Mouse (Mus musculus): ENCODE data around the gene Olfr1243. TPM values are rescaled to one million over a fixed set of nuclear protein-coding genes. Genes with fewer than 3 reads are reported as not detected.
"Not testable (repeated sequence)": the region's sequence is repeated elsewhere in the genome, so short reads cannot be mapped to it uniquely, and the experiment has no call there.

Gene Olfr1243
- not detected in 2 replicates for polyA plus RNA-seq (2015; fragmentation: Nextera tagmentation; extraction: Ambion mirVana)

GRCm38 (mm10) chr2:89531387-89531786, at the start of gene Olfr1243:
Gene Olfr1243 (minus strand): TSS chr2:89531487.
- no peak within 1 kb of the TSS for H3K4me3 ChIP-seq
- ATAC-seq (ENCODE audit: low FRiP score), result no peak
- no peak within 1 kb of the TSS for H3K4me2 ChIP-seq
- 100% methylated on average over 1 of the region's 1 CpGs for WGBS
- no peak within 1 kb of the TSS for H3K9ac ChIP-seq
- H3K36me3 ChIP-seq, result no peaks in the 10 kb centered on the region
- H3K27ac ChIP-seq, result no peak within 1 kb of the TSS
- no peaks in the 10 kb centered on the region for H3K9me3 ChIP-seq
- H3K4me1 ChIP-seq (replicated peaks), result no peaks in the 10 kb centered on the region
- no peaks in the 10 kb centered on the region for H3K27me3 ChIP-seq

GRCm38 (mm10) chr2:89578347-89578746, 47.1 kb upstream of the Olfr1243 start, which contains the start of gene Olfr1245:
Gene Olfr1245 (minus strand): TSS chr2:89578447.
- H3K27me3 ChIP-seq, result no peaks in the 10 kb centered on the region
- ATAC-seq (ENCODE audit: low FRiP score), result no peak
- no peaks in the 10 kb centered on the region for H3K36me3 ChIP-seq
- no peak within 1 kb of the TSS for H3K4me3 ChIP-seq
- no peaks in the 10 kb centered on the region for H3K4me1 ChIP-seq (replicated peaks)
- no peak within 1 kb of the TSS for H3K4me2 ChIP-seq
- no peaks in the 10 kb centered on the region for H3K9me3 ChIP-seq
- no peak within 1 kb of the TSS for H3K27ac ChIP-seq
- WGBS, result 92% methylated on average over 1 of the region's 1 CpGs
- no peak within 1 kb of the TSS for H3K9ac ChIP-seq

GRCm38 (mm10) chr2:89562706-89563105, 31.4 kb upstream of the Olfr1243 start:
- not testable (repeated sequence) for H3K4me3 ChIP-seq; H3K9ac ChIP-seq; H3K27me3 ChIP-seq; H3K27ac ChIP-seq; H3K4me2 ChIP-seq; H3K36me3 ChIP-seq; ATAC-seq (ENCODE audit: low FRiP score); H3K9me3 ChIP-seq; H3K4me1 ChIP-seq (replicated peaks)
- 64% methylated on average over 2 of the region's 2 CpGs for whole genome bisulfite sequencing

GRCm38 (mm10) chr2:89544516-89544915, 13.2 kb upstream of the Olfr1243 start:
- H3K4me2 ChIP-seq, result no peak overlapping the region
- no peak for ATAC-seq (ENCODE audit: low FRiP score)
- no peak overlapping the region for H3K27ac ChIP-seq
- no peaks in the 10 kb centered on the region for H3K27me3 ChIP-seq
- H3K4me1 ChIP-seq (replicated peaks), result no peaks in the 10 kb centered on the region
- no peak overlapping the region for H3K4me3 ChIP-seq
- H3K9ac ChIP-seq, result no peak overlapping the region
- H3K9me3 ChIP-seq, result no peaks in the 10 kb centered on the region
- no peaks in the 10 kb centered on the region for H3K36me3 ChIP-seq
- 59% methylated on average over 2 of the region's 2 CpGs for WGBS

GRCm38 (mm10) chr2:89539923-89540322, 8.6 kb upstream of the Olfr1243 start:
- Histone ChIP-seq H3K27ac (no peak overlapping the region), H3K9me3 (no peaks in the 10 kb centered on the region), H3K4me3 (no peak overlapping the region), H3K27me3 (no peaks in the 10 kb centered on the region), H3K4me1 (replicated peaks) (no peaks in the 10 kb centered on the region), H3K36me3 (no peaks in the 10 kb centered on the region), H3K4me2 (no peak overlapping the region), H3K9ac (no peak overlapping the region)
- 79% methylated on average over 1 of the region's 1 CpGs for WGBS
- ATAC-seq (ENCODE audit: low FRiP score), result no peak

GRCm38 (mm10) chr2:89498235-89498634, 33.1 kb downstream of the Olfr1243 start, which contains the start of gene Olfr1242:
Gene Olfr1242 (minus strand): TSS chr2:89498335.
- Histone ChIP-seq H3K4me3 (no peak within 1 kb of the TSS), H3K27ac (no peak within 1 kb of the TSS), H3K9ac (no peak within 1 kb of the TSS), H3K27me3 (no peaks in the 10 kb centered on the region), H3K4me2 (no peak within 1 kb of the TSS), H3K4me1 (replicated peaks) (no peaks in the 10 kb centered on the region), H3K9me3 (no peaks in the 10 kb centered on the region), H3K36me3 (no peaks in the 10 kb centered on the region)
- no peak for ATAC-seq (ENCODE audit: low FRiP score)
- WGBS, result 89% methylated on average over 1 of the region's 1 CpGs

- no peaks in the 10 kb centered on the region for H3K36me3 ChIP-seq
- no peaks in the 10 kb centered on the region for H3K4me1 ChIP-seq (replicated peaks)
- no peaks in the 10 kb centered on the region for H3K27me3 ChIP-seq
- H3K4me2 ChIP-seq, result no peak within 1 kb of the TSS
- no peak for ATAC-seq (ENCODE audit: low FRiP score)
- no peaks in the 10 kb centered on the region for H3K9me3 ChIP-seq
- H3K27ac ChIP-seq, result no peak within 1 kb of the TSS
- H3K9ac ChIP-seq, result no peak within 1 kb of the TSS
- H3K4me3 ChIP-seq, result no peak within 1 kb of the TSS
Measured at GRCm38 (mm10) chr2:89487026-89487425, 44.3 kb downstream of the Olfr1243 start, which contains the start of gene Olfr1241. Gene Olfr1241 (minus strand): TSS chr2:89487126.

Other genes starting within 250 kb of the Olfr1243 start
- not detected in 2 replicates for gene Olfr1229, start 243.5 kb downstream of the Olfr1243 start, polyA plus RNA-seq (2015; fragmentation: Nextera tagmentation; extraction: Ambion mirVana)
- gene Olfr1230, start 234.2 kb downstream of the Olfr1243 start, polyA plus RNA-seq (2015; fragmentation: Nextera tagmentation; extraction: Ambion mirVana), result not detected in 2 replicates
- gene Olfr1231, start 224.4 kb downstream of the Olfr1243 start, polyA plus RNA-seq (2015; fragmentation: Nextera tagmentation; extraction: Ambion mirVana), result not detected in 2 replicates
- not detected in 2 replicates for gene Olfr1232, start 201.8 kb downstream of the Olfr1243 start, polyA plus RNA-seq (2015; fragmentation: Nextera tagmentation; extraction: Ambion mirVana)
- not detected in 2 replicates for gene Olfr1233, start 189.1 kb downstream of the Olfr1243 start, polyA plus RNA-seq (2015; fragmentation: Nextera tagmentation; extraction: Ambion mirVana)
- gene Olfr1234, start 166.6 kb downstream of the Olfr1243 start, polyA plus RNA-seq (2015; fragmentation: Nextera tagmentation; extraction: Ambion mirVana), result not detected in 2 replicates
- gene Olfr1238, start 121.8 kb downstream of the Olfr1243 start, polyA plus RNA-seq (2015; fragmentation: Nextera tagmentation; extraction: Ambion mirVana), result not detected in 2 replicates
- not detected in 2 replicates for gene Olfr1239, start 111.1 kb downstream of the Olfr1243 start, polyA plus RNA-seq (2015; fragmentation: Nextera tagmentation; extraction: Ambion mirVana)
- not detected in 2 replicates for gene Olfr1240, start 88.5 kb downstream of the Olfr1243 start, polyA plus RNA-seq (2015; fragmentation: Nextera tagmentation; extraction: Ambion mirVana)
- not detected in 2 replicates for gene Olfr1241, start 44.4 kb downstream of the Olfr1243 start, polyA plus RNA-seq (2015; fragmentation: Nextera tagmentation; extraction: Ambion mirVana)
- not detected in 2 replicates for gene Olfr1242, start 33.2 kb downstream of the Olfr1243 start, polyA plus RNA-seq (2015; fragmentation: Nextera tagmentation; extraction: Ambion mirVana)
- gene Olfr1245, start 47.0 kb upstream of the Olfr1243 start, polyA plus RNA-seq (2015; fragmentation: Nextera tagmentation; extraction: Ambion mirVana), result not detected in 2 replicates
- not detected in 2 replicates for gene Olfr1246, start 61.7 kb upstream of the Olfr1243 start, polyA plus RNA-seq (2015; fragmentation: Nextera tagmentation; extraction: Ambion mirVana)
- not detected in 2 replicates for gene Olfr1247, start 82.6 kb upstream of the Olfr1243 start, polyA plus RNA-seq (2015; fragmentation: Nextera tagmentation; extraction: Ambion mirVana)
- gene Olfr1248, start 86.8 kb upstream of the Olfr1243 start, polyA plus RNA-seq (2015; fragmentation: Nextera tagmentation; extraction: Ambion mirVana), result not detected in 2 replicates
- not detected in 2 replicates for gene Olfr1249, start 103.5 kb upstream of the Olfr1243 start, polyA plus RNA-seq (2015; fragmentation: Nextera tagmentation; extraction: Ambion mirVana)
- not detected in 2 replicates for gene Olfr1250, start 130.0 kb upstream of the Olfr1243 start, polyA plus RNA-seq (2015; fragmentation: Nextera tagmentation; extraction: Ambion mirVana)
- gene Olfr1251, start 140.4 kb upstream of the Olfr1243 start, polyA plus RNA-seq (2015; fragmentation: Nextera tagmentation; extraction: Ambion mirVana), result not detected in 2 replicates
- not detected in 2 replicates for gene Olfr1252, start 193.5 kb upstream of the Olfr1243 start, polyA plus RNA-seq (2015; fragmentation: Nextera tagmentation; extraction: Ambion mirVana)
- not detected in 2 replicates for gene Olfr1253, start 225.6 kb upstream of the Olfr1243 start, polyA plus RNA-seq (2015; fragmentation: Nextera tagmentation; extraction: Ambion mirVana)